Mouse (Mus musculus): ENCODE data around the gene Gal3st1. TPM values are rescaled to one million over a fixed set of nuclear protein-coding genes. Genes with fewer than 3 reads are reported as not detected.

Gene Gal3st1
- polyA plus RNA-seq, 1 experiment = not detected

- no peak overlapping the region for H3K4me3 ChIP-seq (replicated peaks; ENCODE audit: control insufficient read depth, low read depth, low read length)
- WGBS = 74% methylated on average over 3 of the region's 3 CpGs
- H3K4me1 ChIP-seq (ENCODE audit: control insufficient read depth, insufficient read depth, low read length) = no peaks in the 10 kb centered on the region
- no peak overlapping the region for H3K27ac ChIP-seq (ENCODE audit: control insufficient read depth, insufficient read depth, low read depth, low read length, poor library complexity)
- TF ChIP-seq CTCF (IDR thresholded peaks at IDR 0.05; ENCODE audit: control insufficient read depth, insufficient read depth, low read length) = no peak
- TF ChIP-seq POLR2A (IDR thresholded peaks at IDR 0.05; ENCODE audit: borderline replicate concordance, control insufficient read depth, low read depth, low read length) = no peak
Observed at GRCm38 (mm10) chr11:3974311-3974710, 9.1 kb upstream of the Gal3st1 start.

- no peak within 1 kb of the TSS for H3K27ac ChIP-seq (ENCODE audit: control insufficient read depth, insufficient read depth, low read depth, low read length, poor library complexity)
- no peaks in the 10 kb centered on the region for H3K4me1 ChIP-seq (ENCODE audit: control insufficient read depth, insufficient read depth, low read length)
- H3K4me3 ChIP-seq (replicated peaks; ENCODE audit: control insufficient read depth, low read depth, low read length) = no peak within 1 kb of the TSS
- TF ChIP-seq CTCF (IDR thresholded peaks at IDR 0.05; ENCODE audit: control insufficient read depth, insufficient read depth, low read length) (no peak), POLR2A (IDR thresholded peaks at IDR 0.05; ENCODE audit: borderline replicate concordance, control insufficient read depth, low read depth, low read length) (no peak)
- 86% methylated on average over 6 of the region's 6 CpGs for WGBS
Observed at GRCm38 (mm10) chr11:3976678-3977077, 6.8 kb upstream of the Gal3st1 start, which contains the start of gene 4930556J24Rik. Gene 4930556J24Rik, minus strand, starts transcription at chr11:3976778.

GRCm38 (mm10) chr11:3978421-3978820 is 5.0 kb upstream of the Gal3st1 start:
- no peak overlapping the region for H3K4me3 ChIP-seq (replicated peaks; ENCODE audit: control insufficient read depth, low read depth, low read length)
- H3K27ac ChIP-seq (ENCODE audit: control insufficient read depth, insufficient read depth, low read depth, low read length, poor library complexity) = no peak overlapping the region
- H3K4me1 ChIP-seq (ENCODE audit: control insufficient read depth, insufficient read depth, low read length) = no peaks in the 10 kb centered on the region
- 82% methylated on average over 5 of the region's 5 CpGs for WGBS
- TF ChIP-seq CTCF (IDR thresholded peaks at IDR 0.05; ENCODE audit: control insufficient read depth, insufficient read depth, low read length) (no peak), POLR2A (IDR thresholded peaks at IDR 0.05; ENCODE audit: borderline replicate concordance, control insufficient read depth, low read depth, low read length) (no peak)

- WGBS = 55% methylated on average over 6 of the region's 6 CpGs
- TF ChIP-seq POLR2A (IDR thresholded peaks at IDR 0.05; ENCODE audit: borderline replicate concordance, control insufficient read depth, low read depth, low read length) (no peak), CTCF (IDR thresholded peaks at IDR 0.05; ENCODE audit: control insufficient read depth, insufficient read depth, low read length) (no peak)
- Histone ChIP-seq H3K4me1 (ENCODE audit: control insufficient read depth, insufficient read depth, low read length) (no peaks in the 10 kb centered on the region), H3K27ac (ENCODE audit: control insufficient read depth, insufficient read depth, low read depth, low read length, poor library complexity) (no peak overlapping the region), H3K4me3 (replicated peaks; ENCODE audit: control insufficient read depth, low read depth, low read length) (no peak overlapping the region)
Observed at GRCm38 (mm10) chr11:3981536-3981935, 1.9 kb upstream of the Gal3st1 start.

- H3K4me1 ChIP-seq (ENCODE audit: control insufficient read depth, insufficient read depth, low read length) = no peaks in the 10 kb centered on the region
- no peak overlapping the region for H3K4me3 ChIP-seq (replicated peaks; ENCODE audit: control insufficient read depth, low read depth, low read length)
- TF ChIP-seq CTCF (IDR thresholded peaks at IDR 0.05; ENCODE audit: control insufficient read depth, insufficient read depth, low read length) = no peak
- no peak for TF ChIP-seq POLR2A (IDR thresholded peaks at IDR 0.05; ENCODE audit: borderline replicate concordance, control insufficient read depth, low read depth, low read length)
- WGBS = 70% methylated on average over 7 of the region's 7 CpGs
- H3K27ac ChIP-seq (ENCODE audit: control insufficient read depth, insufficient read depth, low read depth, low read length, poor library complexity) = no peak overlapping the region
Observed at GRCm38 (mm10) chr11:3982275-3983209, 894 bp upstream of the Gal3st1 start.

GRCm38 (mm10) chr11:3983863-3984745 is 668 bp downstream of the Gal3st1 start:
- Histone ChIP-seq H3K4me3 (replicated peaks; ENCODE audit: control insufficient read depth, low read depth, low read length) (no peak overlapping the region), H3K27ac (ENCODE audit: control insufficient read depth, insufficient read depth, low read depth, low read length, poor library complexity) (no peak overlapping the region; the same call in 1 of the 2 replicates), H3K4me1 (ENCODE audit: control insufficient read depth, insufficient read depth, low read length) (no peaks in the 10 kb centered on the region)
- WGBS = 16% methylated on average over 15 of the region's 15 CpGs
- no peak for TF ChIP-seq CTCF (IDR thresholded peaks at IDR 0.05; ENCODE audit: control insufficient read depth, insufficient read depth, low read length)
- no peak for TF ChIP-seq POLR2A (IDR thresholded peaks at IDR 0.05; ENCODE audit: borderline replicate concordance, control insufficient read depth, low read depth, low read length)

- H3K4me1 ChIP-seq (ENCODE audit: control insufficient read depth, insufficient read depth, low read length) = no peaks in the 10 kb centered on the region
- H3K4me3 ChIP-seq (replicated peaks; ENCODE audit: control insufficient read depth, low read depth, low read length) = no peak overlapping the region
- H3K27ac ChIP-seq (ENCODE audit: control insufficient read depth, insufficient read depth, low read depth, low read length, poor library complexity) = no peak overlapping the region
- WGBS = 78% methylated on average over 3 of the region's 3 CpGs
- TF ChIP-seq CTCF (IDR thresholded peaks at IDR 0.05; ENCODE audit: control insufficient read depth, insufficient read depth, low read length) (no peak), POLR2A (IDR thresholded peaks at IDR 0.05; ENCODE audit: borderline replicate concordance, control insufficient read depth, low read depth, low read length) (no peak)
Observed at GRCm38 (mm10) chr11:3989748-3990147, 6.3 kb downstream of the Gal3st1 start.

- no peaks in the 10 kb centered on the region; the same call in 1 of the 2 replicates for H3K4me1 ChIP-seq (ENCODE audit: control insufficient read depth, insufficient read depth, low read length)
- H3K4me3 ChIP-seq (replicated peaks; ENCODE audit: control insufficient read depth, low read depth, low read length) = no peak overlapping the region
- WGBS = 69% methylated on average over 6 of the region's 6 CpGs
- TF ChIP-seq POLR2A (IDR thresholded peaks at IDR 0.05; ENCODE audit: borderline replicate concordance, control insufficient read depth, low read depth, low read length) (no peak), CTCF (IDR thresholded peaks at IDR 0.05; ENCODE audit: control insufficient read depth, insufficient read depth, low read length) (no peak)
- H3K27ac ChIP-seq (ENCODE audit: control insufficient read depth, insufficient read depth, low read depth, low read length, poor library complexity) = no peak overlapping the region
Observed at GRCm38 (mm10) chr11:3993132-3993531, 9.7 kb downstream of the Gal3st1 start.

Data from bone marrow, adult 2 months (tissue).